Mouse (Mus musculus): ENCODE results near the gene Ncoa1. TPM values are rescaled to one million over a fixed set of nuclear protein-coding genes. Genes with fewer than 3 reads are reported as not detected.

The Ncoa1 gene
- total RNA-seq, 2 experiments from 2014 or later, result 142 to 146 TPM

- no peak for DNase-seq (ENCODE audit: low spot score in 2 of 2)
- Histone ChIP-seq H3K4me3 (no peak overlapping the region), H3K27ac (no peak overlapping the region)
- no peak for TF ChIP-seq CTCF (conservative IDR thresholded peaks at IDR 0.05)
Measured at GRCm38 (mm10) chr12:4202206-4202605, 274.8 kb downstream of the Ncoa1 start.

DNA sequence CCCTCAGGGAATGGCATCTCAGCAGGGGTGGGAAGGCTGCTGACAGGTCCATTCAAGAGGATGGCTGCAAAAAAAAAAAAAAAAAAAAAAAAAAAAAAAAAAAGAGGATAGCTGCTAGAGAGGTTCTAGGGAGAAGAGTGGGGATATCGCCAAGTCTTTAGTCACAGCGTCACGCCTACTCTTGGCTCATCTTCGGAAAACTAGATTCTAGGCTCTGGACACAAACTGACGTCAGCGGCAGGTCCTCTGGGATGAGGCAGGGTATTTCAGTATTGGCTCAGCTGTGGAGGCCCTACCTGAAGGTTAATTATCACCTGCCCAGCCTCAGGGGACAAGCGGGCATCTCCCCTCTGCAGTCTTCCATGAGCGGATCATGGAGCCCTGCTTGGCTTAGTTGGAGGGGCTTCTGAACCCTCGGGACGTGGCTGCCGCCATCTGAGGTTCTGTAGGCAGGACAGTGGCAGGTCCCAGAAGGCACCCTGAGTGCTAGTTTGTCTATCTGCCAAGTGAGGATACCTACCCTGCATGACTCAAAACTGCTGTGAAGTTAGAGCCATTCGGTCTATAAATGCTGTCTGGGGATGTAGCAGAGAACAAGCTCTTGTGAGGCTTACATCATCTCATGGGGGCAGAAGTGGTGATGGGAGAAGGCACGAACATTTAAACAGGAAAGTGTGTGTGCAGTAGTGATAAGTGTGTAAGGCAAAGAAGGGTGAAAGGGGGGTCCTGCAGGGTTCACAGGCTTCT lies 275.4 kb downstream of the Ncoa1 start:
- peak; percentile 33 to 73 for DNase-seq (ENCODE audit: low spot score in 2 of 2)

GRCm38 (mm10) chr12:4199271-4199670 lies 277.7 kb downstream of the Ncoa1 start:
- no peak for DNase-seq (ENCODE audit: low spot score in 2 of 2)
- Histone ChIP-seq H3K4me3 (no peak overlapping the region), H3K27ac (no peak overlapping the region)
- TF ChIP-seq CTCF (conservative IDR thresholded peaks at IDR 0.05), result no peak

More for the DNA sequence above, 275.4 kb downstream of the Ncoa1 start:
- no peak overlapping the region for H3K27ac ChIP-seq
- TF ChIP-seq CTCF (conservative IDR thresholded peaks at IDR 0.05), result no peak
- no peak overlapping the region for H3K4me3 ChIP-seq

DNA sequence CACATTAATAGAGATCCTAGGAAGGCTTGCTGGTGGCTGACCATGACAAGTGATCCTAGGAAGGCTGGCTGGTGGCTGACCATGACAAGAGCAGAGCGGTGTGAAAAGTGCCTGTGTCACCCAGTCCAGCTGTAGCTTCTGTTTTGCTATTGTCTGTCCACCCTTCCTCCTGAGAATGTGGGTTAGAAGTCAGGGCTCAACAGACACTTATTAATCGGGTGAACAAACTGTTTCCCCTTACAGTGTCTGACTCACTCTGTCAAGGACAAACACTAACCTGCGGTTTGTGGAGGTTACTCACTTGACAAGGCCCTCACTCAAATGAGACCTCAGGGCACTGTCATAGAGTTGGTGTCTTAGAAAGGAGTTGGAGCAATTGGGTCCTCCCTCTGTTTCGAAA lies 278.3 kb downstream of the Ncoa1 start:
- no peak for DNase-seq (ENCODE audit: low spot score in 2 of 2)
- no peak overlapping the region for H3K4me3 ChIP-seq
- H3K27ac ChIP-seq, result no peak overlapping the region
- TF ChIP-seq CTCF (conservative IDR thresholded peaks at IDR 0.05), result no peak

Other genes with a start within 250 kb of the Ncoa1 start
- 1 to 10 TPM; 8.0 to 8.2 TPM for gene Ptrhd1, start 243.2 kb downstream of the Ncoa1 start, total RNA-seq (2021)
- 1 to 10 TPM; 4.2 to 4.3 TPM for gene Cenpo, start 242.9 kb downstream of the Ncoa1 start, total RNA-seq (2021)
- gene Itsn2, start 115.5 kb upstream of the Ncoa1 start, total RNA-seq (2021), result 100 to 1,000 TPM in 1 of 2 experiments, 10 to 100 TPM in 1; 88.6 to 101 TPM
- gene Gm3625, start 115.7 kb upstream of the Ncoa1 start, total RNA-seq (2021), result not detected

Data from layer of hippocampus, adult 2 months (tissue).